Mouse (Mus musculus): Measurements from ENCODE around the gene Grtp1. TPM values are rescaled to one million over a fixed set of nuclear protein-coding genes. Genes with fewer than 3 reads are reported as not detected.
A peak's percentile ranks its signal among the peaks of the same experiment; 100 is the strongest.

Gene Grtp1
- polyA plus RNA-seq, 1 experiment from 2014 or later = 14.4 TPM

DNA sequence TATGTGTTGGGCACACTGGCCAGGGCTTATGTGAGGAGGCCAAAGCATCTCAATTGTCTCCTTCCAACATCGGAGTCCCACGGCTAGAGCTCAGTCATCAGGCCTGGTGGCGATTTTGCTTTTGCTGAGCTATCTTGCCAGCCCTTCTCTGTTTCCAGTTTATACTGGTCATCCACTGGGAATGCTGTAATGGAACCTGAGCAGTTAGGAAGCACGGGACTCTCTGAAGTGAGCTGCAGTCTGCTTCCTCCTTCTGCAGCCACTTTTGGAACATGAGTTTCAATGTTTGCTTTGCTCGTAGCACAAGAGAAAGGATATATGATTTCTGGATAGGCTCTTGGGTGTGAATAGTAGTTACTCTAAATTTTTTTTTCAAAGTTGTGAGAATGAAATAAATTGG lies 36.1 kb downstream of the Grtp1 start:
- ATAC-seq (ENCODE audit: low FRiP score) = no peak
- 92% methylated on average over 5 of the region's 5 CpGs for WGBS
- Histone ChIP-seq H3K9me3 (replicated peaks) (no peaks in the 10 kb centered on the region), H3K36me3 (peaks cover 22% of the 10 kb centered on the region), H3K27me3 (replicated peaks) (no peaks in the 10 kb centered on the region), H3K27ac (replicated peaks) (no peak overlapping the region), H3K9ac (replicated peaks) (no peak overlapping the region), H3K4me3 (replicated peaks) (no peak overlapping the region), H3K4me2 (no peak overlapping the region), H3K4me1 (peaks cover 31% of the 10 kb centered on the region)

GRCm38 (mm10) chr8:13163563-13163962 lies 36.9 kb downstream of the Grtp1 start:
- Histone ChIP-seq H3K36me3 (peaks cover 14% of the 10 kb centered on the region), H3K27me3 (replicated peaks) (no peaks in the 10 kb centered on the region), H3K9ac (replicated peaks) (no peak overlapping the region), H3K27ac (replicated peaks) (no peak overlapping the region), H3K4me1 (peaks cover 33% of the 10 kb centered on the region), H3K4me2 (no peak overlapping the region), H3K9me3 (replicated peaks) (no peaks in the 10 kb centered on the region), H3K4me3 (replicated peaks) (no peak overlapping the region)
- 92% methylated on average over 1 of the region's 1 CpGs for WGBS
- no peak for ATAC-seq (ENCODE audit: low FRiP score)

GRCm38 (mm10) chr8:13162098-13162497 lies 38.3 kb downstream of the Grtp1 start:
- Histone ChIP-seq H3K36me3 (no peaks in the 10 kb centered on the region), H3K4me3 (replicated peaks) (no peak overlapping the region), H3K27me3 (replicated peaks) (no peaks in the 10 kb centered on the region), H3K9me3 (replicated peaks) (no peaks in the 10 kb centered on the region), H3K9ac (replicated peaks) (no peak overlapping the region), H3K4me2 (no peak overlapping the region), H3K27ac (replicated peaks) (no peak overlapping the region), H3K4me1 (peaks cover 37% of the 10 kb centered on the region)
- 73% methylated on average over 6 of the region's 6 CpGs for WGBS
- no peak for ATAC-seq (ENCODE audit: low FRiP score)

DNA sequence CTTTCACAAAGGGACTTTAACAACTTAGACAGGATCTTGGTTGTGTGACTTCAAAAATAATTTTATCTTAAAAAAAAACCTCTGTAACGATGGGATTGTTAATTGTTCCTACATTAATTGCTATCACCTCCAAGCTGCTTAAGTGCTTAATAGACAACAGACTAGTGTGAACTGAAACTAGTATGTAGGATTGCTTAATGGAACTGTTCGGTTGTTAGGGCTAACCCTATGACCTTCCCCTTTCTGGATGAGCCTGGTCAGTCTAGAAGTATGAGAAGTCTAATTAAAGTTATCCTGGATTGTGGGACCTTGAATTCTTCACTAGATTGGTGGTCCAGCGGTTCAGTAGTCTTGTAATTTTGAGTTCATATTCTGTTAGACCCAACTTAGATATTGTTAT lies 39.7 kb downstream of the Grtp1 start:
- Histone ChIP-seq H3K9me3 (replicated peaks) (no peaks in the 10 kb centered on the region), H3K4me3 (replicated peaks) (peak overlapping the region; percentile 98; the same call in 1 of the 2 replicates), H3K4me2 (peak overlapping the region; percentile 94), H3K36me3 (no peaks in the 10 kb centered on the region), H3K27me3 (replicated peaks) (no peaks in the 10 kb centered on the region), H3K4me1 (peaks cover 37% of the 10 kb centered on the region), H3K27ac (replicated peaks) (no peak overlapping the region), H3K9ac (replicated peaks) (0 out of 2 replicates have a peak overlapping the region, but pooled peaks have one; percentile 96)
- ATAC-seq (ENCODE audit: low FRiP score) = no peak
- WGBS = 86% methylated on average over 3 of the region's 3 CpGs

- WGBS = under 1% methylated on average over 47 of the region's 49 CpGs
Measured at GRCm38 (mm10) chr8:13159377-13159881, 41.0 kb downstream of the Grtp1 start.

GRCm38 (mm10) chr8:13158718-13159376 lies 41.6 kb downstream of the Grtp1 start, which contains the start of gene Lamp1:
Gene Lamp1 (plus strand): TSS chr8:13159161.
- peak; percentile 99 for ATAC-seq (ENCODE audit: low FRiP score)
- 2% methylated on average over 41 of the region's 50 CpGs for WGBS

More at GRCm38 (mm10) chr8:13159377-13159881, 41.0 kb downstream of the Grtp1 start:
- Histone ChIP-seq H3K9ac (replicated peaks) (peak overlapping the region; percentile 96), H3K27ac (replicated peaks) (peak overlapping the region; percentile 80), H3K4me2 (peak overlapping the region; percentile 94), H3K4me1 (peaks cover 37% of the 10 kb centered on the region), H3K4me3 (replicated peaks) (peak overlapping the region; percentile 98), H3K36me3 (0 out of 2 replicates have a peak, but pooled peaks cover 3% of the 10 kb centered on the region), H3K9me3 (replicated peaks) (no peaks in the 10 kb centered on the region), H3K27me3 (replicated peaks) (no peaks in the 10 kb centered on the region)
- ATAC-seq (ENCODE audit: low FRiP score) = peak; percentile 67

GRCm38 (mm10) chr8:13156327-13157097 lies 43.9 kb downstream of the Grtp1 start:
- peaks cover 6% of the 10 kb centered on the region; the same call in 1 of the 2 replicates for H3K36me3 ChIP-seq
- H3K4me3 ChIP-seq (replicated peaks) = no peak overlapping the region
- peaks cover 24% of the 10 kb centered on the region for H3K4me1 ChIP-seq
- ATAC-seq (ENCODE audit: low FRiP score) = no peak
- H3K27ac ChIP-seq (replicated peaks) = no peak overlapping the region
- 80% methylated on average over 12 of the region's 12 CpGs for WGBS
- no peaks in the 10 kb centered on the region for H3K27me3 ChIP-seq (replicated peaks)
- no peak overlapping the region for H3K4me2 ChIP-seq
- no peak overlapping the region for H3K9ac ChIP-seq (replicated peaks)
- H3K9me3 ChIP-seq (replicated peaks) = no peaks in the 10 kb centered on the region

More at GRCm38 (mm10) chr8:13158718-13159376, 41.6 kb downstream of the Grtp1 start, which contains the start of gene Lamp1:
- peak within 1 kb of the TSS; percentile 85 for H3K27ac ChIP-seq (replicated peaks)
- H3K36me3 ChIP-seq = peaks cover 6% of the 10 kb centered on the region; the same call in 1 of the 2 replicates
- H3K4me2 ChIP-seq = peak within 1 kb of the TSS; percentile 94
- no peaks in the 10 kb centered on the region for H3K27me3 ChIP-seq (replicated peaks)
- peaks cover 37% of the 10 kb centered on the region for H3K4me1 ChIP-seq
- no peaks in the 10 kb centered on the region for H3K9me3 ChIP-seq (replicated peaks)
- H3K4me3 ChIP-seq (replicated peaks) = peak within 1 kb of the TSS; percentile 98
- H3K9ac ChIP-seq (replicated peaks) = peak within 1 kb of the TSS; percentile 96

GRCm38 (mm10) chr8:13155358-13155757 lies 45.1 kb downstream of the Grtp1 start:
- peaks cover 10% of the 10 kb centered on the region; the same call in 1 of the 2 replicates for H3K36me3 ChIP-seq
- H3K9ac ChIP-seq (replicated peaks) = no peak overlapping the region
- H3K27me3 ChIP-seq (replicated peaks) = no peaks in the 10 kb centered on the region
- 74% methylated on average over 9 of the region's 9 CpGs for whole genome bisulfite sequencing
- ATAC-seq (ENCODE audit: low FRiP score) = no peak
- H3K9me3 ChIP-seq (replicated peaks) = no peaks in the 10 kb centered on the region
- peaks cover 13% of the 10 kb centered on the region for H3K4me1 ChIP-seq
- no peak overlapping the region for H3K4me3 ChIP-seq (replicated peaks)
- no peak overlapping the region for H3K4me2 ChIP-seq
- H3K27ac ChIP-seq (replicated peaks) = no peak overlapping the region

GRCm38 (mm10) chr8:13154099-13154498 lies 46.3 kb downstream of the Grtp1 start:
- Histone ChIP-seq H3K9ac (replicated peaks) (no peak overlapping the region), H3K9me3 (replicated peaks) (no peaks in the 10 kb centered on the region), H3K4me3 (replicated peaks) (no peak overlapping the region), H3K27me3 (replicated peaks) (no peaks in the 10 kb centered on the region), H3K4me1 (peaks cover 6% of the 10 kb centered on the region; the same call in 1 of the 2 replicates), H3K36me3 (peaks cover 19% of the 10 kb centered on the region), H3K4me2 (no peak overlapping the region), H3K27ac (replicated peaks) (no peak overlapping the region)
- ATAC-seq (ENCODE audit: low FRiP score) = no peak
- WGBS = 84% methylated on average over 9 of the region's 9 CpGs

GRCm38 (mm10) chr8:13150929-13151328 lies 49.5 kb downstream of the Grtp1 start:
- H3K4me2 ChIP-seq = no peak overlapping the region
- no peak overlapping the region for H3K4me3 ChIP-seq (replicated peaks)
- H3K27me3 ChIP-seq (replicated peaks) = no peaks in the 10 kb centered on the region
- no peak overlapping the region for H3K27ac ChIP-seq (replicated peaks)
- no peak overlapping the region for H3K9ac ChIP-seq (replicated peaks)
- no peaks in the 10 kb centered on the region for H3K9me3 ChIP-seq (replicated peaks)
- no peaks in the 10 kb centered on the region for H3K4me1 ChIP-seq
- WGBS = 94% methylated on average over 2 of the region's 2 CpGs
- no peak for ATAC-seq (ENCODE audit: low FRiP score)
- peaks cover 46% of the 10 kb centered on the region for H3K36me3 ChIP-seq

DNA sequence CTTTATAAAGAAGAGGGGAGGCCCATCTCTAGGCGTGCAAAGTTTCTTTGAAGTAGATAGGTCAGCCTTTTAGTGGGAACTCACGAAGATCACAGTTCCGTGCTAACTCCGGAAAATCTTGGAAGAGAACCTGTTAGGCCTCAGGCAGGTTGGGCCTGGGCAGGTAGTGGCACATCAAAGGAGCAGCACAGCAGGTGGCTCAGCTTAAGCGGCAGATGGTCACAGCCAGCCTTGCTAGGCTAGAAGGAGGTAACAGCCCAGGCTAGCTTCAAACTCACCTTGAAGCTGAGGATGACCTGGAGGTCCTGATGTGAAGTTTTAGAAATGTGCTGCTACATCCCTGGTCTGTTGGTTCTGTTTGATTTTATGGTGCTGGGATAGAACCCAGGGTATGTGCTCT lies 50.6 kb downstream of the Grtp1 start:
- Histone ChIP-seq H3K27ac (replicated peaks) (no peak overlapping the region), H3K9ac (replicated peaks) (no peak overlapping the region), H3K9me3 (replicated peaks) (no peaks in the 10 kb centered on the region), H3K4me2 (no peak overlapping the region), H3K36me3 (peaks cover 54% of the 10 kb centered on the region), H3K27me3 (replicated peaks) (no peaks in the 10 kb centered on the region), H3K4me3 (replicated peaks) (no peak overlapping the region), H3K4me1 (no peaks in the 10 kb centered on the region)
- ATAC-seq (ENCODE audit: low FRiP score) = no peak
- 73% methylated on average over 5 of the region's 5 CpGs for WGBS

Data from neural tube, embryonic 15.5 days (tissue).